Mouse (Mus musculus) liver, adult 10 weeks (tissue): ENCODE results near the gene Neurod4. TPM values are rescaled to one million over a fixed set of nuclear protein-coding genes. Genes with fewer than 3 reads are reported as not detected.

Experiments
- polyA plus RNA-seq: library from polyadenylated mRNA; stranded (reverse); fragments of 350-450 nt; fragmentation: Illumina TruSeq; extraction: RNeasy Lipid Tissue Mini Kit (QIAGEN cat#74804); gene quantifications from one replicate; pipeline ENCODE4 v1.2.3, GENCODE M21; 2014; ENCODE audit warnings: low read depth, low replicate concordance

Gene Neurod4
- polyA plus RNA-seq, result not detected

DNA sequence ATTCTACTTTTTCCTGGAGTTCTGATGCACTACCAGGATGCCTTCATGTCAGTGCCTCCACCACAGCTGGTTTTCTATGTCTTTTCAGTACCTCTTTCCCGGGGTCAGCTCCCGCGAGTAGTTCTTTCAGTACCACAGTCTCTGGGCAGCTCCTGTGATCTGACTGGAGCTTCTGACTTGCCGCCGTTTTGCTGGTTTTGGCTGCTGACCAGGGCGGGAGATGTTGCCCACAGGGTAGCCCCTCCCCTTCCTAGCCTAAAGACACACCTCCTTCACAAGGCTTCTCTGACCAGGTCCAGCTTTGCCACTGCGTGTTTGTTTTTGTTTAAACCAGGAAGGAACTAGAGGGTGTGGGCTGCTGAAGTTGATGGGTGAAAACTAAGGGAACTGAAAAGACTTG lies at the start of gene Neurod4:
Gene Neurod4, minus strand, starts transcription at position 175 of the 400 bp plus-strand sequence.

GRCm38 (mm10) chr10:130322637-130323036 lies 42.6 kb upstream of the Neurod4 start, which contains the start of gene Tespa1:
Tespa1 (plus strand) TSS chr10:130322870.

Other genes with a start within 250 kb of the Neurod4 start
- gene Olfr821, start 249.9 kb downstream of the Neurod4 start, polyA plus RNA-seq, result not detected
- not detected for gene Olfr822, start 209.0 kb downstream of the Neurod4 start, polyA plus RNA-seq
- gene Olfr823, start 164.9 kb downstream of the Neurod4 start, polyA plus RNA-seq, result not detected
- not detected for gene Olfr824, start 150.2 kb downstream of the Neurod4 start, polyA plus RNA-seq
- not detected for gene Olfr825, start 113.5 kb downstream of the Neurod4 start, polyA plus RNA-seq
- not detected for gene Olfr826, start 96.1 kb downstream of the Neurod4 start, polyA plus RNA-seq
- gene Olfr827, start 65.8 kb downstream of the Neurod4 start, polyA plus RNA-seq, result not detected
- 0.24 TPM for gene Tespa1, start 42.6 kb upstream of the Neurod4 start, polyA plus RNA-seq
- not detected for gene Vmn2r84, start 114.1 kb upstream of the Neurod4 start, polyA plus RNA-seq
- gene Vmn2r85, start 149.5 kb upstream of the Neurod4 start, polyA plus RNA-seq, result not detected
- not detected for gene Vmn2r86, start 175.8 kb upstream of the Neurod4 start, polyA plus RNA-seq
- not detected for gene Vmn2r87, start 217.2 kb upstream of the Neurod4 start, polyA plus RNA-seq